ENCODE assay signal across 8 mouse cellular contexts in genomic region chr10:37141621-37142020, GRCm38 (mm10). TPM values are rescaled to one million over a fixed set of nuclear protein-coding genes. Genes with fewer than 3 reads are reported as not detected.
A peak's percentile ranks its signal among the peaks of the same experiment; 100 is the strongest.
DNase-seq lines count a peak whose midpoint lies in the region; ATAC-seq lines count a peak whose summit lies in the region.

No protein-coding gene starts in this region.

- H3K27me3 ChIP-seq in heart, embryonic 13.5 days (replicated peaks) = no peaks in the 10 kb centered on the region
- no peaks in the 10 kb centered on the region for H3K27me3 ChIP-seq in forebrain, embryonic 15.5 days
- H3K27me3 ChIP-seq in liver, embryonic 15.5 days = peaks cover 68% of the 10 kb centered on the region

- H3K9ac ChIP-seq in heart, embryonic 13.5 days = peak overlapping the region; percentile 99
- peak overlapping the region; percentile 100; the same call in 1 of the 2 replicates for H3K9ac ChIP-seq in forebrain, embryonic 15.5 days (replicated peaks)
- no peak overlapping the region for H3K9ac ChIP-seq in liver, embryonic 15.5 days

- peaks cover 5% of the 10 kb centered on the region; the same call in 1 of the 2 replicates for H3K4me1 ChIP-seq in heart, embryonic 13.5 days
- H3K4me1 ChIP-seq in forebrain, embryonic 15.5 days = peaks cover 6% of the 10 kb centered on the region; the same call in 1 of the 2 replicates
- peaks cover 38% of the 10 kb centered on the region for H3K4me1 ChIP-seq in liver, embryonic 15.5 days (replicated peaks)

- WGBS in heart, embryonic 13.5 days = 71% methylated on average over 4 of the region's 4 CpGs
- WGBS in forebrain, embryonic 15.5 days = 60% methylated on average over 4 of the region's 4 CpGs
- 56% methylated on average over 4 of the region's 4 CpGs for WGBS in liver, embryonic 15.5 days (ENCODE audit: insufficient replicate concordance)

- no peak for ATAC-seq in heart, embryonic 13.5 days (ENCODE audit: extremely low read depth, insufficient number of reproducible peaks, low FRiP score, low TSS enrichment)
- no peak for ATAC-seq in forebrain, embryonic 15.5 days (replicated peaks)
- ATAC-seq in liver, embryonic 15.5 days (ENCODE audit: insufficient read depth) = no peak
- no peak for ATAC-seq in activated CD4-positive, CD25-positive, alpha-beta regulatory T cell, adult 4 months

- H3K4me2 ChIP-seq in heart, embryonic 13.5 days = peak overlapping the region; percentile 94
- peak overlapping the region; percentile 66 for H3K4me2 ChIP-seq in forebrain, embryonic 15.5 days (replicated peaks)
- H3K4me2 ChIP-seq in liver, embryonic 15.5 days = peak overlapping the region; percentile 82

- no peaks in the 10 kb centered on the region for H3K9me3 ChIP-seq in heart, embryonic 13.5 days
- H3K9me3 ChIP-seq in forebrain, embryonic 15.5 days = no peaks in the 10 kb centered on the region
- no peaks in the 10 kb centered on the region for H3K9me3 ChIP-seq in liver, embryonic 15.5 days (replicated peaks)

- intact Hi-C loops in heart, postnatal 36 days (cut with DNase I) = loop anchor here (2.0 to 5.0 kb wide), 3 partner anchors 51 to 719 kb away; no protein-coding TSS in a partner anchor

- DNase-seq in heart, postnatal 36 days = no peak
- DNase-seq in adipocyte (ENCODE audit: low spot score) = peak; percentile 40
- DNase-seq in layer of hippocampus, adult 9-11 months = no peak
- no peak for DNase-seq in layer of hippocampus, adult 11-12 months (ENCODE audit: low spot score)

- peak overlapping the region; percentile 98 for H3K27ac ChIP-seq in heart, embryonic 13.5 days (replicated peaks)
- peak overlapping the region; percentile 100 for H3K27ac ChIP-seq in forebrain, embryonic 15.5 days (replicated peaks)
- H3K27ac ChIP-seq in liver, embryonic 15.5 days (replicated peaks) = no peak overlapping the region

- H3K4me3 ChIP-seq in heart, embryonic 13.5 days = peak overlapping the region; percentile 94
- H3K4me3 ChIP-seq in forebrain, embryonic 15.5 days = peak overlapping the region; percentile 95
- peak overlapping the region; percentile 63 for H3K4me3 ChIP-seq in liver, embryonic 15.5 days (replicated peaks)

- peaks cover 1% of the 10 kb centered on the region; the same call in 1 of the 2 replicates for H3K36me3 ChIP-seq in heart, embryonic 13.5 days
- H3K36me3 ChIP-seq in forebrain, embryonic 15.5 days = no peaks in the 10 kb centered on the region
- H3K36me3 ChIP-seq in liver, embryonic 15.5 days (replicated peaks) = no peaks in the 10 kb centered on the region

RNA-seq across cellular contexts. Expression of gene Marcks, which starts 2.9 kb away (rescaled TPM):
- 48.6 and 51.1 TPM in 2 replicates for polyA plus RNA-seq in heart, embryonic 13.5 days (2015; fragmentation: Nextera tagmentation; extraction: Ambion mirVana)
- 10 to 100 TPM; 39.9 to 48.3 TPM for total RNA-seq in heart, postnatal 36 days (2021)
- polyA plus RNA-seq in forebrain, embryonic 15.5 days (2015; fragmentation: Nextera tagmentation; extraction: Ambion mirVana) = 214 and 227 TPM in 2 replicates
- 16.1 and 16.3 TPM in 2 replicates for polyA plus RNA-seq in liver, embryonic 15.5 days (2015; fragmentation: Nextera tagmentation; extraction: Ambion mirVana)
- 1 to 10 TPM in 1 of 2 experiments, under 1 TPM in 1; 0.69 to 1.1 TPM for polyA plus RNA-seq in activated CD4-positive, CD25-positive, alpha-beta regulatory T cell, adult 4 months (2017; shearing (Covaris generic))
